Mouse (Mus musculus) embryonic facial prominence, embryonic 11.5 days (tissue): ENCODE measurements at regions not wholly inside any gene's neighbourhood (a gene's known extent, or its start where the extent isn't known, plus 50 kb on each side); places are given as distances from the start of the nearest gene placed in this dataset.

Source experiments
- ATAC-seq: fragments of 200-750 bp; cut with Nextera tagmentation; replicated peaks from 2 replicates; pipeline ENCODE4 v1.8.0; 2017; ENCODE audit warnings: low read depth; ENCODE audit not compliant: insufficient number of reproducible peaks, low FRiP score, low TSS enrichment
- DNase-seq: peaks from one replicate; pipeline ENCODE4 v3.0.0-alpha.2; 2015; ENCODE audit warnings: low spot score
- H3K27ac ChIP-seq: fragments of 300-500 bp; sonication (generic); replicated peaks from 2 replicates; pipeline ENCODE4 v1.5.1; 2014; ENCODE audit warnings: mild to moderate bottlenecking, low read depth, low read length, control low read depth
- H3K27me3 ChIP-seq: fragments of 300-500 bp; sonication (generic); 2 replicates; pipeline ENCODE4 v1.6.1; 2014; ENCODE audit warnings: mild to moderate bottlenecking, low read length, moderate library complexity, mixed read lengths; ENCODE audit not compliant: control insufficient read depth, insufficient read depth
- H3K36me3 ChIP-seq: fragments of 300-500 bp; sonication (generic); replicated peaks from 2 replicates; pipeline ENCODE4 v1.6.1; 2014; ENCODE audit warnings: low read depth, mild to moderate bottlenecking, low read length, moderate library complexity, mixed read lengths; ENCODE audit not compliant: control insufficient read depth, insufficient read depth
- H3K4me1 ChIP-seq: fragments of 300-500 bp; sonication (generic); 2 replicates; pipeline ENCODE4 v1.6.1; 2014; ENCODE audit warnings: low read length, mixed read lengths; ENCODE audit not compliant: control insufficient read depth, insufficient read depth
- H3K4me2 ChIP-seq: fragments of 300-500 bp; sonication (generic); 2 replicates; pipeline ENCODE4 v1.6.1; 2014; ENCODE audit warnings: low read depth, mild to moderate bottlenecking, control low read depth, low read length, moderate library complexity
- H3K4me3 ChIP-seq: fragments of 300-500 bp; sonication (generic); 2 replicates; pipeline ENCODE4 v1.5.1; 2014; ENCODE audit warnings: low read depth, low read length, control low read depth
- H3K9ac ChIP-seq: fragments of 300-500 bp; sonication (generic); replicated peaks from 2 replicates; pipeline ENCODE4 v1.6.1; 2014; ENCODE audit warnings: mild to moderate bottlenecking, control low read depth, low read length
- H3K9me3 ChIP-seq: fragments of 300-500 bp; sonication (generic); replicated peaks from 2 replicates; pipeline ENCODE4 v1.6.1; 2016; ENCODE audit warnings: mild to moderate bottlenecking, low read length, inconsistent platforms, mixed read lengths; ENCODE audit not compliant: control insufficient read depth
- WGBS: fragments of 180-500 bp; shearing (Covaris S2); extraction: QIAGEN DNeasy Blood & Tissue Kit; methylation state at CpG from one replicate; pipeline ENCODE4 v1.1.7; 2014; 5-methylcytosine and 5-hydroxymethylcytosine counted together

- H3K4me1 ChIP-seq = no peaks in the 10 kb centered on the region; the same call in 1 of the 2 replicates
- no peak overlapping the region for H3K27ac ChIP-seq
- ATAC-seq (no peak), DNase-seq (no peak)
- H3K4me3 ChIP-seq = no peak overlapping the region
- no peaks in the 10 kb centered on the region for H3K36me3 ChIP-seq
- 91% methylated on average over 4 of the region's 4 CpGs for WGBS
- no peak overlapping the region for H3K9ac ChIP-seq
- no peak overlapping the region for H3K4me2 ChIP-seq
- H3K27me3 ChIP-seq = no peaks in the 10 kb centered on the region
- H3K9me3 ChIP-seq = no peaks in the 10 kb centered on the region
Measured at GRCm38 (mm10) chr13:28669832-28670585, 283.5 kb downstream of the Sox4 start.

- peak; percentile 55 for DNase-seq
- H3K27me3 ChIP-seq = no peaks in the 10 kb centered on the region
- 16% methylated on average over 3 of the region's 3 CpGs for WGBS
- H3K4me3 ChIP-seq = no peak overlapping the region
- H3K27ac ChIP-seq = no peak overlapping the region
- H3K9me3 ChIP-seq = no peaks in the 10 kb centered on the region
- no peak for ATAC-seq
- H3K4me1 ChIP-seq = peaks cover 3% of the 10 kb centered on the region; the same call in 1 of the 2 replicates
- no peak overlapping the region for H3K9ac ChIP-seq
- no peak overlapping the region for H3K4me2 ChIP-seq
- no peaks in the 10 kb centered on the region for H3K36me3 ChIP-seq
Measured at GRCm38 (mm10) chr13:28666832-28667231, 286.7 kb downstream of the Sox4 start.

DNA sequence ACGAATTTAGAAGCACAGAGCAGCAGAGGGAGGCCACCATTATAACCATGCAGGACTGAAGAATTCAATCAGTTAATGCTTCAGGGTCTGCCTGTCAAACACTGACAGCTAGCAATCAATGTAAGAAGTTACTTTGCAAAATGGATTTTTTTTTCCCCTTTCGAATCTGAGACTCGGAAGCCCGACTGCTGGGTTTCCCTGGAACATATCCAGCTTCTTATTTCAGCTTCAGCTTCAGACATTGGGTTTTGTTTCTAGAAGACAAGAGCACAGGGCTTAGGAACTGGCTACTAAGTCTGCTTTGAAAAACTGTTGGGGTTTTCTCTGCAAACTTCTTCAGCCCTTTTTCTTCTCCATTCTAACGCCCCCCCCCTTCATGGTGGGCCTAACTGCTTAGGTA, 288.4 kb downstream of the Sox4 start:
- Histone ChIP-seq H3K4me1 (peaks cover 3% of the 10 kb centered on the region; the same call in 1 of the 2 replicates), H3K9me3 (no peaks in the 10 kb centered on the region), H3K36me3 (no peaks in the 10 kb centered on the region), H3K9ac (no peak overlapping the region), H3K27ac (no peak overlapping the region), H3K27me3 (no peaks in the 10 kb centered on the region), H3K4me2 (no peak overlapping the region), H3K4me3 (no peak overlapping the region)
- DNase-seq = no peak
- no peak for ATAC-seq
- 54% methylated on average over 5 of the region's 5 CpGs for WGBS

- no peaks in the 10 kb centered on the region for H3K36me3 ChIP-seq
- no peak for ATAC-seq
- peaks cover 3% of the 10 kb centered on the region; the same call in 1 of the 2 replicates for H3K4me1 ChIP-seq
- no peak overlapping the region for H3K9ac ChIP-seq
- H3K27me3 ChIP-seq = no peaks in the 10 kb centered on the region
- 49% methylated on average over 4 of the region's 4 CpGs for WGBS
- H3K9me3 ChIP-seq = no peaks in the 10 kb centered on the region
- H3K4me3 ChIP-seq = no peak overlapping the region
- H3K27ac ChIP-seq = no peak overlapping the region
- no peak for DNase-seq
- H3K4me2 ChIP-seq = no peak overlapping the region
Measured at GRCm38 (mm10) chr13:28664698-28665097, 288.8 kb downstream of the Sox4 start.

DNA sequence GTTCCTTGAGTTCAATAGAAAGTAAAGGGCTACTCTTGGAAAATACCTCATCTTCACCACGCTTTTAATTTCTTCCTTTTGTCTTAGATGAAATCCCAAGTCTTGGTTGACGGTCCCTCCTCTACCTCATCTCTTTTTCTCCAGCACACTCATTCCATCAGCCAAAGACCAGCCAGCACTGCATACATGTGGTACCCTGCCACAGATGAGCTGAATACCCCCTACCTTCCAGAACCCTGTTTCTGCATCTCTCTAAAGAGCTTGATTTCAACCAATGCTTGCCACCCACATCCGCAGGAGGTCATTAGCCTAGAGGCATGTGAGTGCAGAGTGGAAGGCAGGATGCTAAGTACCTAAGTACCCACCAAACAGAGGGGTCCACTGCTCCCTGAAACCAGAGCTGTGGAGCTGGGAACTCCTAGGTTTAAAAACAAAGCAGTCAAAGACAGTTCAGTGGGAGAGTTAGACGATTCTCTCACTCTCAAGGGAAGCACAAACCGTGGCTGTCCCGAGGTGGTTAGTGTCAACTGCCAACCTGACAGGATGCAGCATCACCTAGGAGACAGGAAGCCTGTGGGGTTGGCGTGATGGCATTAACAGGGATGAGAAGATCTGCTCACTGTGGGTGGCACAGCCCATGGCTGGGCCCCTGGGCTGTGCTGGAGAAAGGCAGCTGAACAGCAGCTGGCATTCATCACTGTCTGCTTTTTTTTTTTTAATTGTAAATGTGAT, 289.4 kb downstream of the Sox4 start:
- H3K27me3 ChIP-seq = no peaks in the 10 kb centered on the region
- no peaks in the 10 kb centered on the region for H3K36me3 ChIP-seq
- WGBS = 29% methylated on average over 7 of the region's 7 CpGs
- DNase-seq (peak; percentile 45), ATAC-seq (no peak)
- H3K9me3 ChIP-seq = no peaks in the 10 kb centered on the region
- H3K4me2 ChIP-seq = no peak overlapping the region
- H3K4me3 ChIP-seq = no peak overlapping the region
- no peak overlapping the region for H3K27ac ChIP-seq
- H3K9ac ChIP-seq = no peak overlapping the region
- H3K4me1 ChIP-seq = peaks cover 3% of the 10 kb centered on the region; the same call in 1 of the 2 replicates

DNA sequence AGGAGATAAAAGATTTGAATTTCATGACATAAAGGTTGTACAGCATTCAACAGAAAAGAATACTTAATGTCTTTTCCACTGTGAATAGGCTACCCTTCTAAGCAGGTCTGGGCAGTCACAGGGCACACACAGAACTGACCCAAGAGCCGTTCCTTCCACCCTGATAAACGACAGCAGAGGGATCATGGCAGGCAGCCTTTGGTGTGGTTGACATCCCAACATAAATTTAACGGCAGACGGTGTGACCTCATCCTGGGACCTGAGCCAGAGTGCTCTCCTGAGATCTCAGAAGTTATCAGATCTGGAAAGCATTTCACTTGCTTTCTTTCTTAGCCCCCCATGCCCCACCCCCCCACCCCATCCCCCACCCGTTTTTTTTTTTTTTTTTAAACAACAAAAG, 290.1 kb downstream of the Sox4 start:
- Histone ChIP-seq H3K4me1 (peaks cover 3% of the 10 kb centered on the region; the same call in 1 of the 2 replicates), H3K4me3 (no peak overlapping the region), H3K9ac (no peak overlapping the region), H3K27ac (no peak overlapping the region), H3K4me2 (no peak overlapping the region), H3K9me3 (no peaks in the 10 kb centered on the region), H3K36me3 (no peaks in the 10 kb centered on the region), H3K27me3 (no peaks in the 10 kb centered on the region)
- DNase-seq = peak; percentile 36
- no peak for ATAC-seq
- 12% methylated on average over 5 of the region's 5 CpGs for WGBS

GRCm38 (mm10) chr13:28662316-28662752, 291.2 kb downstream of the Sox4 start:
- no peak overlapping the region for H3K27ac ChIP-seq
- no peaks in the 10 kb centered on the region for H3K27me3 ChIP-seq
- no peak overlapping the region for H3K4me3 ChIP-seq
- 82% methylated on average over 3 of the region's 3 CpGs for WGBS
- no peaks in the 10 kb centered on the region for H3K36me3 ChIP-seq
- H3K4me2 ChIP-seq = no peak overlapping the region
- H3K4me1 ChIP-seq = peaks cover 3% of the 10 kb centered on the region; the same call in 1 of the 2 replicates
- H3K9me3 ChIP-seq = no peaks in the 10 kb centered on the region
- DNase-seq = no peak
- ATAC-seq = no peak
- H3K9ac ChIP-seq = no peak overlapping the region

- no peaks in the 10 kb centered on the region for H3K36me3 ChIP-seq
- peaks cover 3% of the 10 kb centered on the region; the same call in 1 of the 2 replicates for H3K4me1 ChIP-seq
- no peak overlapping the region for H3K27ac ChIP-seq
- H3K4me3 ChIP-seq = no peak overlapping the region
- H3K27me3 ChIP-seq = no peaks in the 10 kb centered on the region
- DNase-seq = no peak
- H3K9me3 ChIP-seq = no peaks in the 10 kb centered on the region
- ATAC-seq = no peak
- WGBS = 78% methylated on average over 2 of the region's 2 CpGs
- no peak overlapping the region for H3K9ac ChIP-seq
- H3K4me2 ChIP-seq = no peak overlapping the region
Measured at GRCm38 (mm10) chr13:28660151-28660550, 293.4 kb downstream of the Sox4 start.
